Mouse (Mus musculus) cerebellum, adult 2 months (tissue): ENCODE measurements around the gene Mthfr. TPM values are rescaled to one million over a fixed set of nuclear protein-coding genes. Genes with fewer than 3 reads are reported as not detected.

Source experiments
- DNase-seq, 2 experiments: peaks; one replicate each; pipeline ENCODE4 v3.0.0; 2021
- H3K27ac ChIP-seq: fragments of 200-500 bp; 2 replicates; pipeline ENCODE4 v1.5.1; 2012; ENCODE audit warnings: low read length, control low read depth, inconsistent platforms; ENCODE audit not compliant: insufficient read depth
- H3K27me3 ChIP-seq: fragments of 200-500 bp; 2 replicates; pipeline ENCODE4 v1.6.1; 2012; ENCODE audit warnings: inconsistent platforms, mild to moderate bottlenecking, low read length, moderate library complexity; ENCODE audit not compliant: control insufficient read depth, insufficient read depth
- H3K4me1 ChIP-seq: fragments of 200-500 bp; 2 replicates; pipeline ENCODE4 v1.6.1; 2011; ENCODE audit warnings: low read length; ENCODE audit not compliant: control insufficient read depth, insufficient read depth
- H3K4me3 ChIP-seq: fragments of 200-500 bp; replicated peaks from 2 replicates; pipeline ENCODE3; 2011; ENCODE audit warnings: mild to moderate bottlenecking, low read depth, low read length, control low read depth; ENCODE audit not compliant: insufficient read depth
- CTCF ChIP-seq: fragments of 200-500 bp; IDR thresholded peaks from 2 replicates; pipeline ENCODE4 v1.5.1; 2011; ENCODE audit warnings: low read depth, mild to moderate bottlenecking, control low read depth, low read length, moderate library complexity, borderline replicate concordance; ENCODE audit not compliant: insufficient read depth
- POLR2A ChIP-seq: fragments of 200-500 bp; IDR thresholded peaks from 2 replicates; pipeline ENCODE4 v1.6.1; 2011; ENCODE audit warnings: low read length, control low read depth, borderline replicate concordance; ENCODE audit not compliant: insufficient read depth
- WGBS: fragments of 180-500 bp; shearing (Covaris S2); methylation state at CpG from one replicate; pipeline ENCODE4 v1.1.7; 2018; 5-methylcytosine and 5-hydroxymethylcytosine counted together
- polyA plus RNA-seq: library from polyadenylated mRNA; depleted of rRNA; stranded (reverse); fragments of >200 nt; gene quantifications from 2 replicates; pipeline ENCODE4 v1.2.3, GENCODE M21; 2012

The Mthfr gene
- polyA plus RNA-seq, 1 experiment, result 27.2 TPM

DNA sequence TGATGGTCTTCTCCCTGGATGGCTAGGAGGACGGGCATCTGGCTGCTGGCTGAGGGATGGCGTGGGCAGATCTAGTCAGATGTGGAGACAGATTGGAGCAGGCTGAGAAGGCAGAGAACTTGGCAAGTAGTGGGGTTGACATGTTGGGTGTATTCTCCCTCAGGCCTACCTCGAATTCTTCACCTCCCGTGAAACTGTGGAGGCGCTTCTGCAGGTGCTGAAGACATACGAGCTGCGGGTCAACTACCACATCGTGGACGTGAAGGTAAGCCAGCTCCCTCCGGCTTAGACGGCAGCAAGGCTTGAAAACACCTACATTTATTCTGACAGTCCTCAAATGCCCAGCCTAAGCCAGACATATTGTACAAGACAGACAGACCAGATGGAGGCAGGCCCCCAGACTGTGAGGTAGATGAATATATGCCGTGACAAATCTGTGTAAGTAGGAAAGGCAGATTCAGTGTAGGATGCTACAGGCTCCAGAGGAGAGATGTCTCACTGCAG, 14.6 kb downstream of the Mthfr start:
- WGBS, result 47% methylated on average over 12 of the region's 12 CpGs
- TF ChIP-seq CTCF (no peak), POLR2A (no peak)
- peaks cover 45% of the 10 kb centered on the region for H3K4me1 ChIP-seq
- H3K27ac ChIP-seq, result no peak overlapping the region
- no peaks in the 10 kb centered on the region for H3K27me3 ChIP-seq
- peak in 1 of 2 experiments; percentile 27 for DNase-seq
- H3K4me3 ChIP-seq, result no peak overlapping the region

DNA sequence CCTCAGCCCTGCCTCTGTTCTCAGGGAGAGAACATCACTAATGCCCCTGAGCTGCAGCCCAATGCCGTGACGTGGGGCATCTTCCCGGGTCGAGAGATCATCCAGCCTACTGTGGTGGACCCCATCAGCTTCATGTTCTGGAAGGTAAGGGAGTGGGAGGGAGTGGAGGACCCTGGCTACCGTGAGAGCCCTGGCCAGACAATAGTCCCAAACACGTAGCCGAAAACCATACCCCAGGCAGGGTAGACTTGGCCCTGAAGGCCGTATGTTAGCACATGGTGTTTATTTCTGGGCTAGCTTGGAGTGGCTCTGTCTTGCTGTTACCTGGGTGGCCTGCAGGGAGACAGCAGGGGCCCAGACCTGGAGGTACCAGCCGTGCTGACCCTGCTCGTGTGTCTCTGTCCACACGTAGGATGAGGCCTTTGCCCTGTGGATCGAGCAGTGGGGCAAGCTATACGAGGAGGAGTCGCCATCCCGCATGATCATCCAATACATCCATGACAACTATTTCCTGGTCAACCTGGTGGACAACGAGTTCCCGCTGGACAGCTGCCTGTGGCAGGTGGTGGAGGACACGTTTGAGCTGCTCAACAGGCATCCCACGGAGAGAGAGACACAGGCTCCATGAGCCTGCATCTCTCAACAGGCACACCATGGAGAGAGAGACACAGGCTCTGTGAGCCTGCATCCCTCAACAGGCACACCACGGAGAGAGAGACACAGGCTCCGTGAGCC, 16.3 kb downstream of the Mthfr start:
- peak overlapping the region; percentile 56; the same call in 1 of the 2 replicates for H3K27ac ChIP-seq

DNA sequence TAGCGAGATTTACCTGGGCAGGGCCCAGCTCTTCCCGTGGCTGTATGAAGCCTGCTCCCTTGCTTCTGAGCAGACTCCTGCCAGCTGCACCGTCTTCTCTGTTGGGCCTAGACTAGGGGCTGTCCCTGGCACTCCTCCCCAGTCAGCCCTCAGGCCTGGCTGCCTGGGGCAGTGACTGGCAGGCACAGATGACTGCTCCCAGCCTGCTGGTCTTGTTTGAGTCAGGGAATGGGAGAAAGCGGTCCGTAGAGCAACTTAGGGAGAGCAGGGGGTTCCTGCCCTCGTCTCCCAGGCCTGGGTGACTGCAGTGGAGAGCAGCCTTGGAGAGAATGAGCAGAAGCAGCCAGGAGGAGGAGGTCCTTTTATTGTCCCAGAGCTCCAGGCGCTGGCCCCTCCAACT, 17.4 kb downstream of the Mthfr start:
- H3K27me3 ChIP-seq, result no peaks in the 10 kb centered on the region
- WGBS, result 47% methylated on average over 7 of the region's 7 CpGs
- H3K27ac ChIP-seq, result 0 out of 2 replicates have a peak overlapping the region, but pooled peaks have one; percentile 25
- peak in 1 of 2 experiments; percentile 33 for DNase-seq
- H3K4me3 ChIP-seq, result no peak overlapping the region
- peaks cover 47% of the 10 kb centered on the region for H3K4me1 ChIP-seq
- TF ChIP-seq POLR2A (no peak), CTCF (no peak)

More for the DNA sequence above, 16.3 kb downstream of the Mthfr start:
- Histone ChIP-seq H3K4me1 (peaks cover 47% of the 10 kb centered on the region), H3K4me3 (no peak overlapping the region), H3K27me3 (no peaks in the 10 kb centered on the region)
- WGBS, result 42% methylated on average over 21 of the region's 21 CpGs
- peak; percentile 71 to 74 for DNase-seq
- TF ChIP-seq POLR2A (no peak), CTCF (0 out of 2 replicates have a peak, but pooled peaks have one; percentile 12)

DNA sequence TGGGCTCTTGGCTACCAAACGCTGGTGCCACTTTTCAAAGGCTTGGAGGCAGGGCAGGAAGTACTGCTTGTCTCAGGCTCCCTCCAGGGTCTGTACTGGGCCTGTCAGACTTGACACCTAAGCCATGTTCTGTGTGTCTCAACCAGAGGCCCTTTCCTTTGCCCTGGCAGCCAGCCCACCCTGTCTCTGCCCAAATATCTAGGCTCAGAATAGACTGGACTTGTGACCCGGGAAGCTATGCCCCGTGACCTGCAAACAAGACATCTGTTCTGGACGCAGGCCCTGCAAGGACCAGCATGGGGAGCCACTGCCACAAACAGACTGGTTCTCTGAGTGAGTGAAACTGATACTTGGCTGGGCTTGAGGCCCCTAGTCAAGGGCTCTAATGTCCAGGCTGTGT, 17.9 kb downstream of the Mthfr start:
- TF ChIP-seq CTCF (no peak), POLR2A (no peak)
- H3K27me3 ChIP-seq, result no peaks in the 10 kb centered on the region
- 18% methylated on average over 4 of the region's 4 CpGs for WGBS
- peaks cover 47% of the 10 kb centered on the region for H3K4me1 ChIP-seq
- H3K4me3 ChIP-seq, result no peak overlapping the region
- no peak overlapping the region for H3K27ac ChIP-seq
- DNase-seq, result peak in 1 of 2 experiments; percentile 33

DNA sequence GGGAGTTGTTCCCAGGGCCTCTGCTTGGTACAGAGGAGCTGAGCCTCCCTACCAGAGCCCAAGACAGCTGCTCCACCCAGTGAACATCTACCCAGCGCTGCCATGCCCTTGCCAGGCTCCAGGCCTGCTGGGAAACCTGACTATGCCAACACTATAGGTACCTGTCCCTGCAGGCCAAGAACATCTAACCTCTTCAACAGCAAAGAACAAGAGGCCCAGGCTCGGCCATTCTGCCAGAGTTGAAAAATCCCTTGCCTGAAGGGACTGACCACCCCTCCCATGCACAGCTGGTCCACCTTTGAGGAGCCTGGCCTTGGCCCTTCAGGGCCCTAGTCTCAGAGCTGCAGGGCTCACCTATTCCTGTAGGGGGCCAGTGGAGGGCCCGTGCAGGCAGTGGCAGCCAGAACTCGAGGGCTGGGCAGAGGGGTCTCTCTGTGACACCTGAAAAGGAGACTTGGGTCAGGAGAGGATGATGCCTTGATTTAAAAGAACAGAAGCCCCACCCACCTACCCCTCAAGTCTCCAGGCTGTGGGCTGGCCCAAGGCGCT, 18.9 kb downstream of the Mthfr start:
- 74% methylated on average over 5 of the region's 5 CpGs for WGBS
- H3K27ac ChIP-seq, result no peak overlapping the region
- TF ChIP-seq CTCF (no peak), POLR2A (no peak)
- H3K27me3 ChIP-seq, result no peaks in the 10 kb centered on the region
- no peak overlapping the region for H3K4me3 ChIP-seq
- DNase-seq, result no peak
- H3K4me1 ChIP-seq, result peaks cover 47% of the 10 kb centered on the region

DNA sequence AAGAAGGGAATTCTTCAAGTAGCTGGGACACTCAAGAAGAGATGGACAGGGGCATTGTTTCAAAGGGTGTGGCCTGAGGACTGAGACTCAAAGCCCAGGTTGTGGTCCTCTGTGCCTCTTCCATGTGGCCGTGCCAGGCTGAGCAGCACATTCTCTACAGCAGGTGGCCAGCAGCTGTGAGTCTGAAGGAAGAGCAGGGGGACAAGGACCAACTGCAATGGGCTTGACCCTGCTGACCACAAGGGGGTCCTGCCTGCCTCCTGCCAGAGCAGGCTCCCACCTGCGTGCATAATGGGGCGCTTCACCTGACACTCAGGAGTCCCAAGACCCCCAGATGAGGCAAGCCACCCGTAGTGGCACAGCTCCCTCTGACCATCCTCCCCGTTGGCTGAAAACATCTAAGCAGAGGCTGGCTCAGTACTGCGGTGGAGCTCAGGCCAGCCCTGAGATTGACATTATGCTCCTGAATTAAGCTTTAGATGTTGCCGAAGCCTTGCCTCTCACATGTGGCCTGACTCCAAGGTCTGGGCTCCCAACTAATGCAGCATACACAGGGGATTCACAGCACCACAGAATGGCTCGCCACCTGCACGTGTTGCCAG, 19.4 kb downstream of the Mthfr start:
- TF ChIP-seq CTCF, result no peak
- TF ChIP-seq POLR2A, result no peak
- H3K4me3 ChIP-seq, result no peak overlapping the region
- WGBS, result 71% methylated on average over 9 of the region's 9 CpGs
- peaks cover 45% of the 10 kb centered on the region for H3K4me1 ChIP-seq
- DNase-seq, result no peak
- H3K27me3 ChIP-seq, result no peaks in the 10 kb centered on the region
- no peak overlapping the region for H3K27ac ChIP-seq

DNA sequence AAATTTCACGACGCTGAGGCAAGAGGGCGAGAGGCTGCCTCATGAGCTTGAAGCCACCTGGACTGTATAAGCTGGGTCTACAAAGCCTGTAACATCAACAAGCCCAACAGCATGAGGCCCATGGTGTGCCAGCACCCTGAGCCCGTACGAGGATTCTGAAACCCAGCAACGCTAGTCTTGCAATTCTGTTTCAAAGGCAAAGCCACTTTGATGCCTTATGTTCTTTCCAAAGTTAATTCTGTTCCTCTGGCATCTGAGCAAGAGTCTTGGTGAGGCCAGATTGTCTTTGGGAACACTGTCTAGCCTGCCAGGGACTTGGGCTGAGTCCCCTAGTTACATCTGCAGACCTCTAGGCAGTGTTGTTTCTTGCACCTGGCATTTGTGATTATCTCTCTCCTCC, 20.1 kb downstream of the Mthfr start:
- 34% methylated on average over 6 of the region's 6 CpGs for WGBS
- no peak for DNase-seq
- H3K27me3 ChIP-seq, result no peaks in the 10 kb centered on the region
- no peak for TF ChIP-seq CTCF
- TF ChIP-seq POLR2A, result no peak
- no peak overlapping the region for H3K4me3 ChIP-seq
- no peak overlapping the region for H3K27ac ChIP-seq
- H3K4me1 ChIP-seq, result peaks cover 38% of the 10 kb centered on the region
